Mouse (Mus musculus) neural tube, postnatal 0 days (tissue): Measurements from ENCODE around the gene Rab3il1. TPM values are rescaled to one million over a fixed set of nuclear protein-coding genes. Genes with fewer than 3 reads are reported as not detected.

Experiments
- polyA plus RNA-seq: library from polyadenylated mRNA; unstranded; fragments of >200 nt; fragmentation: Nextera tagmentation; extraction: Ambion mirVana; gene quantifications from 2 replicates; pipeline ENCODE4 v1.2.1, GENCODE M21; 2015

The Rab3il1 gene
- 22.8 and 23.5 TPM in 2 replicates for polyA plus RNA-seq

GRCm38 (mm10) chr19:10001206-10001969 is at the start of gene Rab3il1, which contains the start of gene Best1:
Rab3il1 (plus strand) TSS chr19:10001669.
Best1 (minus strand) TSS chr19:10001633.

GRCm38 (mm10) chr19:9980258-9980657 is 21.2 kb upstream of the Rab3il1 start, which contains the start of gene Fth1:
Fth1 (plus strand) TSS chr19:9980598.

GRCm38 (mm10) chr19:10041388-10042148 is 40.1 kb downstream of the Rab3il1 start, which contains the start of gene Fads3:
Fads3 (plus strand) TSS chr19:10041569.

Other genes starting within 250 kb of the Rab3il1 start
- gene Scgb2a2, start 154.1 kb upstream of the Rab3il1 start, polyA plus RNA-seq = not detected in 2 replicates
- gene Incenp, start 102.1 kb upstream of the Rab3il1 start, polyA plus RNA-seq = 14.6 and 20.2 TPM in 2 replicates
- 2,861 and 3,351 TPM in 2 replicates for gene Fth1, start 21.1 kb upstream of the Rab3il1 start, polyA plus RNA-seq
- gene Best1, start within 50 bp of the Rab3il1 start, polyA plus RNA-seq = 4.6 and 4.9 TPM in 2 replicates
- gene Fads3, start 39.9 kb downstream of the Rab3il1 start, polyA plus RNA-seq = 36.3 and 40.6 TPM in 2 replicates
- 224 and 246 TPM in 2 replicates for gene Fads2, start 100.1 kb downstream of the Rab3il1 start, polyA plus RNA-seq
- gene Fads1, start 181.2 kb downstream of the Rab3il1 start, polyA plus RNA-seq = 139 and 145 TPM in 2 replicates
- 345 TPM in 2 replicates for gene Tmem258, start 202.3 kb downstream of the Rab3il1 start, polyA plus RNA-seq
- gene Fen1, start 202.5 kb downstream of the Rab3il1 start, polyA plus RNA-seq = 16.6 and 18.9 TPM in 2 replicates
- 2.1 and 3.2 TPM in 2 replicates for gene Myrf, start 239.1 kb downstream of the Rab3il1 start, polyA plus RNA-seq